Mouse (Mus musculus) neural tube, embryonic 13.5 days (tissue): ENCODE measurements around the gene Mmp27. TPM values are rescaled to one million over a fixed set of nuclear protein-coding genes. Genes with fewer than 3 reads are reported as not detected.

Experiments
- ATAC-seq: fragments of 200-750 bp; cut with Nextera tagmentation; 2 replicates; pipeline ENCODE4 v1.8.0; 2017; ENCODE audit warnings: low read depth, mild to moderate bottlenecking, moderate TSS enrichment, moderate library complexity
- H3K27ac ChIP-seq: fragments of 300-500 bp; sonication (generic); replicated peaks from 2 replicates; pipeline ENCODE4 v1.5.1; 2015; ENCODE audit warnings: moderate library complexity, mild to moderate bottlenecking, inconsistent platforms
- H3K27me3 ChIP-seq: fragments of 300-500 bp; sonication (generic); 2 replicates; pipeline ENCODE4 v1.6.1; 2015; ENCODE audit warnings: mild to moderate bottlenecking, inconsistent platforms
- H3K36me3 ChIP-seq: fragments of 300-500 bp; sonication (generic); 2 replicates; pipeline ENCODE4 v1.6.1; 2015; ENCODE audit warnings: mild to moderate bottlenecking, inconsistent platforms
- H3K4me1 ChIP-seq: fragments of 300-500 bp; sonication (generic); replicated peaks from 2 replicates; pipeline ENCODE4 v1.6.1; 2015; ENCODE audit warnings: inconsistent platforms
- H3K4me2 ChIP-seq: fragments of 300-500 bp; sonication (generic); 2 replicates; pipeline ENCODE4 v1.6.1; 2015; ENCODE audit warnings: inconsistent platforms, mild to moderate bottlenecking, moderate library complexity
- H3K4me3 ChIP-seq: fragments of 300-500 bp; sonication (generic); 2 replicates; pipeline ENCODE4 v1.5.1; 2015; ENCODE audit warnings: mild to moderate bottlenecking, inconsistent platforms
- H3K9ac ChIP-seq: fragments of 300-500 bp; sonication (generic); 2 replicates; pipeline ENCODE4 v1.6.1; 2015; ENCODE audit warnings: moderate library complexity, mild to moderate bottlenecking, inconsistent platforms
- H3K9me3 ChIP-seq: fragments of 300-500 bp; sonication (generic); 2 replicates; pipeline ENCODE4 v1.6.1; 2016; ENCODE audit warnings: inconsistent platforms
- WGBS: fragments of 180-500 bp; shearing (Covaris S2); methylation state at CpG from one replicate; pipeline ENCODE4 v1.1.7; 2015; 5-methylcytosine and 5-hydroxymethylcytosine counted together
- polyA plus RNA-seq: library from polyadenylated mRNA; unstranded; fragments of >200 nt; fragmentation: Nextera tagmentation; extraction: Ambion mirVana; gene quantifications from 2 replicates; pipeline ENCODE4 v1.2.1, GENCODE M21; 2015

Gene Mmp27
- polyA plus RNA-seq, 1 experiment from 2014 or later, result not detected

DNA sequence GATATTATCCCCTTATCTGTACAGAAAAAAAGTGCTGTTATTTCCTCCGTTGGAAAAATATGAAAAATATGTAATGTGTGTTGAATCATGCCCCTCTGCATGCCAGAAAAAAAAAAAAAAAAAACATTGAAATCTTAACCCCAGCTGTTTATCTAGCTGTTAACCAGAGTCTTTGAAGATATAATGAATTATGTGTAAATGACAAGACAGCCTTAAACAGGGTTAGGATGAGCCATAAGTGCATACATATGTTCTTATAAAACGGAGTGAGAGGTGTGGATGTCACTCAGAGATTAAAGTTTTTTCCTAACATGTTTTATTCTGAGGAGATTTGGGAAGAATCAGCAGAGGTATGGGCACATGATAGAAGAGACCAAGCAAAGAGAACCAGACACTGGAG, 3.3 kb upstream of the Mmp27 start:
- no peak overlapping the region for H3K27ac ChIP-seq
- ATAC-seq, result no peak

DNA sequence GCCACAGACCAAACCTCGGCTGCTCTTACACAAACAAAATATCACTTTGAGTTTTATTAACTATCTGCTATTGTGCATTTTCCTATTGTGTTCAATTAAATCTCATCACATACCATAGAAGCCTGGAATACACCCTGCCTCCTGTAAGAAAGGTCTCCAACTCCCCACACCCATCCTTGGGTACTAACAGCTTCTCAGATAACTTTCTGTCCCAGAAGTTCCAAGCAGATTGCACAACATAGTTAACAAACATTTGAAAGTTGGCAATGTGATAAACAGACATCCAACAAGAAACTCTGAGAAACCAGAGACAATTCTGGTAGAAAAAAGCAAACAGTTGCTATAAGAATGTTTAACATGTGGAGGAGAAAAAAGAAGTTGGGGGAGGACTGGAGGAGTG, 711 bp upstream of the Mmp27 start:
- Histone ChIP-seq H3K4me1 (no peaks in the 10 kb centered on the region), H3K9ac (no peak overlapping the region), H3K27ac (no peak overlapping the region), H3K36me3 (no peaks in the 10 kb centered on the region), H3K27me3 (no peaks in the 10 kb centered on the region), H3K4me3 (no peak overlapping the region), H3K9me3 (no peaks in the 10 kb centered on the region), H3K4me2 (no peak overlapping the region)
- no peak for ATAC-seq
- 92% methylated on average over 1 of the region's 1 CpGs for WGBS

More for the DNA sequence above, 3.3 kb upstream of the Mmp27 start:
- Histone ChIP-seq H3K4me1 (no peaks in the 10 kb centered on the region), H3K36me3 (no peaks in the 10 kb centered on the region), H3K4me2 (no peak overlapping the region), H3K9ac (no peak overlapping the region), H3K4me3 (no peak overlapping the region), H3K9me3 (no peaks in the 10 kb centered on the region), H3K27me3 (no peaks in the 10 kb centered on the region)
- 67% methylated on average over 2 of the region's 2 CpGs for WGBS

GRCm38 (mm10) chr9:7572188-7572587, 992 bp downstream of the Mmp27 start:
- H3K4me1 ChIP-seq, result no peaks in the 10 kb centered on the region
- no peak overlapping the region for H3K4me2 ChIP-seq
- H3K27me3 ChIP-seq, result no peaks in the 10 kb centered on the region
- no peak overlapping the region for H3K27ac ChIP-seq
- H3K4me3 ChIP-seq, result no peak overlapping the region
- WGBS, result 87% methylated on average over 7 of the region's 7 CpGs
- ATAC-seq, result no peak
- no peak overlapping the region for H3K9ac ChIP-seq
- H3K9me3 ChIP-seq, result no peaks in the 10 kb centered on the region
- no peaks in the 10 kb centered on the region for H3K36me3 ChIP-seq

DNA sequence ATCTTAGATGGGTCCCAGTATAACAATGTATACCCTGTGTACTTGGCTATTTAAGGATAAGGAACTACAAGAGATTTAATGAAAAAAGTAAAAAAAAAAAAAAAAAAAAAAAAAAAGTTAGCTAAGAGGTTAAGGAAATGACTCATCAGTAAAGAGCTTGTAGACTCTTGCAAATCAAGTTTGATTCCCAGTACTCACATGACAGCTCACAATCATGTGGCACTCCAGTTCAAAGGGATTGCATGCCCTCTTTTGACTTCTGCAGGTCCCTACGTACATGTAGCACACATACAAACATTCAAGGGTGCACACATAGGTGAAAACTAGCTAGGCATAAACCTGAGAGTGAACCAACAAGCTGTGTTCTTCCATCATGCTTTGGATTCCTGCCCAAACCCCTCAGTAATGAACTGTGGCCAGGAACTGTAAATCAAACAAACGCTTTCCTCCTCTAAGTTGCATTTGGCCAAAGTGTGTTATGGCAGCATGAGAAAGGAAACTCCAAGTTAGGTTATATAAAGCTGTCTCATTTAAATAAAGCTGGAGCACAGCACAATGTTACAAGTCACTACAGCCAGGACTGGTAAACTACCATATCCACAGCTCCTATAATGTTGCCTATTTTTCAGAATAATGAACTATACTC, 1.6 kb downstream of the Mmp27 start:
- WGBS, result 81% methylated on average over 2 of the region's 2 CpGs
- Histone ChIP-seq H3K27ac (no peak overlapping the region), H3K4me1 (no peaks in the 10 kb centered on the region), H3K9me3 (no peaks in the 10 kb centered on the region), H3K4me3 (no peak overlapping the region), H3K27me3 (no peaks in the 10 kb centered on the region), H3K36me3 (no peaks in the 10 kb centered on the region), H3K4me2 (no peak overlapping the region), H3K9ac (no peak overlapping the region)
- ATAC-seq, result no peak

- no peaks in the 10 kb centered on the region for H3K36me3 ChIP-seq
- H3K27me3 ChIP-seq, result no peaks in the 10 kb centered on the region
- WGBS, result 82% methylated on average over 3 of the region's 3 CpGs
- ATAC-seq, result no peak
- no peak overlapping the region for H3K27ac ChIP-seq
- no peak overlapping the region for H3K4me3 ChIP-seq
- H3K4me1 ChIP-seq, result no peaks in the 10 kb centered on the region
- H3K4me2 ChIP-seq, result no peak overlapping the region
- no peak overlapping the region for H3K9ac ChIP-seq
- H3K9me3 ChIP-seq, result no peaks in the 10 kb centered on the region
Observed at GRCm38 (mm10) chr9:7575526-7575925, 4.3 kb downstream of the Mmp27 start.

DNA sequence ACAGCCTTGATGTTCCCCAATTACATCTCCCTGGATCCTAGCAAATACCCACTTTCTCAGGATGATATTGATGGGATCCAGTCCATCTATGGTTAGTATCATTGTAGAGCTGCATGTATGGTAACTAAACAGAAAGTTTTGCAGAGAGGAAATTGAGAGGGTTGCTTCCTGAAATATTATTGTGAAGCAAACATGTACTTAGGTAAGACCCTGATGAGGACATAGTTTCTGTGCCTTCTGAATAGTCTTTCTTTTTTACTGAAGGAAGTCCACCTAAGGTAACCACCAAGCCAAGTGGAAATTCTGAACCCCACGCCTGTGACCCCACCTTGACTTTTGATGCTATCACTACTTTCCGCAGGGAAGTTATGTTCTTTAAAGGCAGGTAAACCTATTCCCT, 6.2 kb downstream of the Mmp27 start:
- no peak for ATAC-seq
- Histone ChIP-seq H3K4me1 (no peaks in the 10 kb centered on the region), H3K27me3 (no peaks in the 10 kb centered on the region), H3K9me3 (no peaks in the 10 kb centered on the region), H3K9ac (no peak overlapping the region), H3K4me3 (no peak overlapping the region), H3K27ac (no peak overlapping the region), H3K36me3 (no peaks in the 10 kb centered on the region), H3K4me2 (no peak overlapping the region)
- 95% methylated on average over 2 of the region's 2 CpGs for WGBS

DNA sequence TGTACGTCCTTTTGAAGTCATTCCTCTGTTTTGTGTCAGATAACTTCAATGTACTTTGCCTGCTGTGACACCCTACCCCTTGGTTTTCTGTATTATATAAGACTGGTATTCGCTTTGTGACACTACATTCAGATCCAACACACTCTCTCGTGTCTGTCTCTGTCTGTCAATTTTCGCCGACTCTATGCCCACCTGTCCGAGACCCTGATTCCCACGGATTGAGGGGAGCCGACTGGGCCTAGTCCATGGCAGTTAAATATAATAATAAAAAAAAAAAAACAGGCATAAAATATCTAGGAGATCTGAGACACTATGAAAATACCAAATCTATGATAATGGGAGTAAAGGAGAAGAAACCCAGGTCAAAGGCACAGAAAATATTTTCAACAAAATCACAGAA, 18.9 kb downstream of the Mmp27 start:
- 73% methylated on average over 8 of the region's 8 CpGs for WGBS
- H3K36me3 ChIP-seq, result no peaks in the 10 kb centered on the region
- H3K27ac ChIP-seq, result no peak overlapping the region
- H3K9me3 ChIP-seq, result no peaks in the 10 kb centered on the region
- no peaks in the 10 kb centered on the region; the same call in 1 of the 2 replicates for H3K4me1 ChIP-seq
- H3K4me2 ChIP-seq, result no peak overlapping the region
- no peaks in the 10 kb centered on the region for H3K27me3 ChIP-seq
- no peak overlapping the region for H3K9ac ChIP-seq
- H3K4me3 ChIP-seq, result no peak overlapping the region
- no peak for ATAC-seq

GRCm38 (mm10) chr9:7593272-7593812, 22.1 kb downstream of the Mmp27 start:
- Histone ChIP-seq H3K36me3 (no peaks in the 10 kb centered on the region), H3K4me3 (no peak overlapping the region), H3K9ac (no peak overlapping the region), H3K27ac (no peak overlapping the region), H3K9me3 (no peaks in the 10 kb centered on the region), H3K4me2 (no peak overlapping the region), H3K27me3 (no peaks in the 10 kb centered on the region), H3K4me1 (no peaks in the 10 kb centered on the region; the same call in 1 of the 2 replicates)
- 89% methylated on average over 3 of the region's 3 CpGs for WGBS
- no peak for ATAC-seq

DNA sequence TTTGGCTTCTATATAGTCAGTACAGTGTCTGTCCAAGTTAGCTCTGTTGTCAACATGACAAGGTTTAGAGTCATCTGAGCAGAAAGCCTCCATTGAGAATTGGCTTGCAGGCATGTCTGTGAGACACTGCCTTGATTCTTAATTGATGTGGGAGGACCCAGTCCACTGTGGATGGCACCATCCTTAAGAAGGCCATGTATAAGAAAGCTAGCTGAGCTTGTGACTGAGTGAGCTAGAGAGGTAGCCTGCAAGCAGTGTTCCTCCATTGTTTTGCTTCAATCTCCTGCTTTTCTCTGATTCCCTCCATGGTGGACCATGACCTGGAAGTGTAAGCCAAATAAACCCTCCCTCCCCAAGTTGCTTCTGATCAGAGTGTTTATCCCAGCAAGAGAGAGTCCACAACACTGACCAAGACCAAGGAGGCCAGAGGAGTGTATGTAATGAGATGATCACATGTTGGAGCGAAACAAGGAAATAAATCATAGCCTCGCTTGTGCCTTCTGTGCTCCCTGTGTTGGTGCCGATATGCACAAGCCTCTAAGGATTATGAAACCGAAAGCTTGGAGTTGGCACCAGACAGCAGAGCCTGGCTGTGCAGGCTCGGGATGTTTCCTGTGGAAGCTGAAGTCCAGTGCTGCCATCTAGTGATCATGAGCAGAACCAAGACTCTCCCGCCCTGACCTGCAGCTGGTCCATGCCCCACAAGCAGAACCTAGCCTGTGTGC, 23.8 kb downstream of the Mmp27 start:
- H3K36me3 ChIP-seq, result no peaks in the 10 kb centered on the region
- H3K27me3 ChIP-seq, result no peaks in the 10 kb centered on the region
- peak; percentile 99 for ATAC-seq
- H3K4me2 ChIP-seq, result peak overlapping the region; percentile 52
- H3K4me1 ChIP-seq, result no peaks in the 10 kb centered on the region; the same call in 1 of the 2 replicates
- WGBS, result 16% methylated on average over 6 of the region's 6 CpGs
- no peaks in the 10 kb centered on the region for H3K9me3 ChIP-seq
- H3K9ac ChIP-seq, result peak overlapping the region; percentile 58; the same call in 1 of the 2 replicates
- no peak overlapping the region for H3K27ac ChIP-seq
- H3K4me3 ChIP-seq, result peak overlapping the region; percentile 32

DNA sequence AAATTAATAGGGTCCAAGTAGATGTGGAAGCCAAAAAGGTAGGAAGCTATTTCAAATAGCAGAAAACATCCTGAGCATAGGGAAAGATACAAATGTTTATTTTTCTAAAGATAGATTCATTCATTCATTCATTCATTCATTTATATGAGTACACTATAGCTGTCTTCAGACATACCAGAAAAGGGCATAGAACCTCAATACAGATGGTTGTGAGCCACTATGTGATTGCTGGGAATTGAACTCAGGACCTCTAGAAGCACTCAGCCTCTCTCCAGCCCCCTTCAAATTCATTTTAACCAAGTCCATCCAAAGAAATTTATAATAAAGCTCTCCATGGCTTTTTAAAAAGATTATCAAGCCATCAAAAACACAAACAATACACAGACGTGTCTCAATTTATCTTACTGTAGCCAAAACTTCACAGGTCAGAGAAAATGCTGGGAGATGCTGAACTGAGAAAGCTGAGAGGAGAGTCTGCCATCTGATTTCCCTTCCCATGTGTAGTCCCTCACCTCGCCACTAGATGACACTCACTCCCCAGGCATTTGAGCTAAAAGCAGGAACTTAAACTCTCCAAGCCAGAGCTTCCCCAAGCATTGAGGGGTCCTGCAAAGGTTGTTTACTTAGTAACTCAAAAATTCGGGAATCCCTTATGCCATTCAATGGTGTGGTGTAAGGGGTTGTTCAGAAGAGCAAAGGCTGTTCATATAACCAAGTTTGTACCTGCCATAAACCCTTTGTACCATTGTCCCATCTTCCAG, 32.0 kb downstream of the Mmp27 start:
- H3K4me1 ChIP-seq, result no peaks in the 10 kb centered on the region
- H3K36me3 ChIP-seq, result no peaks in the 10 kb centered on the region
- H3K4me3 ChIP-seq, result no peak overlapping the region
- H3K27ac ChIP-seq, result no peak overlapping the region
- H3K4me2 ChIP-seq, result no peak overlapping the region
- no peak overlapping the region for H3K9ac ChIP-seq
- H3K27me3 ChIP-seq, result no peaks in the 10 kb centered on the region
- no peaks in the 10 kb centered on the region for H3K9me3 ChIP-seq
- WGBS, result 5% methylated on average over 3 of the region's 3 CpGs
- ATAC-seq, result peak; percentile 53

GRCm38 (mm10) chr9:7604005-7604404, 32.8 kb downstream of the Mmp27 start:
- no peak overlapping the region for H3K4me3 ChIP-seq
- no peak overlapping the region for H3K27ac ChIP-seq
- no peaks in the 10 kb centered on the region for H3K27me3 ChIP-seq
- H3K9me3 ChIP-seq, result no peaks in the 10 kb centered on the region
- no peaks in the 10 kb centered on the region for H3K4me1 ChIP-seq
- no peak overlapping the region for H3K9ac ChIP-seq
- 68% methylated on average over 6 of the region's 6 CpGs for WGBS
- H3K4me2 ChIP-seq, result no peak overlapping the region
- ATAC-seq, result no peak
- H3K36me3 ChIP-seq, result no peaks in the 10 kb centered on the region

GRCm38 (mm10) chr9:7605638-7606037, 34.4 kb downstream of the Mmp27 start:
- Histone ChIP-seq H3K36me3 (no peaks in the 10 kb centered on the region), H3K4me1 (no peaks in the 10 kb centered on the region), H3K27ac (no peak overlapping the region), H3K27me3 (no peaks in the 10 kb centered on the region), H3K9ac (no peak overlapping the region), H3K4me3 (no peak overlapping the region), H3K4me2 (no peak overlapping the region), H3K9me3 (no peaks in the 10 kb centered on the region)
- WGBS, result 91% methylated on average over 12 of the region's 12 CpGs
- ATAC-seq, result no peak
